14 mouse cellular contexts compared by ENCODE assay signal in genomic region chr11:119615087-119615486, GRCm38 (mm10). TPM values are rescaled to one million over a fixed set of nuclear protein-coding genes. Genes with fewer than 3 reads are reported as not detected.
DNase-seq lines count a peak whose midpoint lies in the region; ATAC-seq lines count a peak whose summit lies in the region.
"Had no signal": no experiment of that assay in that cellular context is flagged by ENCODE, and none has a peak within 500 bp of the region (broad histone marks: within the 10 kb centered on the region; RNA-seq: fewer than 3 reads in every experiment).

No protein-coding gene starts in this region.

- ATAC-seq in common myeloid progenitor, adult 5-6 weeks (replicated peaks; ENCODE audit: low read depth, poor library complexity, severe bottlenecking): peak; percentile 62
- ATAC-seq in monocyte, adult 5-6 weeks (replicated peaks; ENCODE audit: insufficient number of reproducible peaks, low FRiP score, low TSS enrichment, poor library complexity, severe bottlenecking): peak; percentile 59; the same call in 1 of the 2 replicates
- ATAC-seq: forebrain, embryonic 13.5 days; forebrain, postnatal 0 days had no signal

- DNase-seq in gastrocnemius, adult 18-20 months (ENCODE audit: low spot score): peak; percentile 37
- no peak for DNase-seq in gastrocnemius, adult 8-10 months (ENCODE audit: low spot score in 2 of 2)
- DNase-seq in 416B (ENCODE audit: low read depth): peak; percentile 33
- DNase-seq in retina, embryonic 14.5 days (ENCODE audit: low spot score): no peak
- DNase-seq in embryo, embryonic 10.5 days (ENCODE audit: low spot score): no peak
- DNase-seq: adrenal gland, postnatal 14 days; cerebellum, adult 11-12 months; cerebellum, adult 9-10 months; cerebellum, postnatal 25 days; forebrain, postnatal 0 days; gastrocnemius, postnatal 14 days had no signal

RNA-seq across cellular contexts. Expression of gene Rptor, which starts 12.4 kb away (rescaled TPM):
- total RNA-seq in gastrocnemius, adult 18-20 months (2021): 10 to 100 TPM; 23.3 to 28.1 TPM
- 10 to 100 TPM; 25.2 to 28.5 (median 26.6) TPM for total RNA-seq in gastrocnemius, adult 8-10 months (2022)
- total RNA-seq in common myeloid progenitor, adult 5-6 weeks (2017): 17.6 and 18.6 TPM in 2 replicates
- 13.5 to 38.4 TPM (median 15.3 TPM) in 3 replicates for total RNA-seq in monocyte, adult 5-6 weeks (2017)

Comparison
In these comparisons a context has a peak if more than half of its experiments do, and no peak if none do; other contexts are left out.
1. DNase-seq: peak in gastrocnemius, adult 18-20 months (single experiment) and 416B (single experiment); none in gastrocnemius, adult 8-10 months (0 of 2), retina, embryonic 14.5 days (single experiment) and embryo, embryonic 10.5 days (single experiment).